Mouse (Mus musculus): Measurements from ENCODE around the gene Ipmk.

DNA sequence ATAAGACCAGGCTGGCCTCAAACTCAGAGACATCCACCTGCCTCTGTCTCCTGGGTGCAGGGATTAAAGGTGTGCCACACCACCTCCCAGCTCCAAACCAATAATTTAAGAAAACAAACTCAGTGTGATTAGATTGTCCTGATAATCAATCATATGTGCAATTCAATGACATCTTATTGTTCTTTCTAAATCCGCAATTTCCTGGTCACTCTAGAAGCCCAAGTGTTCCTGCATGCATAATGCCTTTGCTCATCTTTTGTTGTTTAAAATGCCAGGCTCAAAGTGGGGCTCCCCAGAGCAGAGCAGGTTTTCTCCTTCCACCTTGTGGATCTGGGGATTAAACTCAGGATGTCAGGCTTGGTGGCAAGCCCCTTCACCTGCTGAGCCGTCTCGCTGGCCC lies 37.3 kb upstream of the Ipmk start:
- no peak for TF ChIP-seq GATA1 (IDR thresholded peaks at IDR 0.05; ENCODE audit: low read length)
- no peak for TF ChIP-seq TAL1 (IDR thresholded peaks at IDR 0.05; ENCODE audit: low read length)
